In genomic region chr8:120357504-120357903, GRCm38 (mm10) we compare ENCODE assay signal across 18 mouse cellular contexts.
"Had no signal": no experiment of that assay in that cellular context is flagged by ENCODE, and none has a peak within 500 bp of the region (broad histone marks: within the 10 kb centered on the region; RNA-seq: fewer than 3 reads in every experiment).

No protein-coding gene starts in this region.

- H3K9ac ChIP-seq: kidney, embryonic 15.5 days; liver, embryonic 13.5 days had no signal

- H3K4me3 ChIP-seq: kidney, embryonic 15.5 days; left cerebral cortex, adult 2 months; liver, embryonic 13.5 days had no signal

- H3K4me2 ChIP-seq: kidney, embryonic 15.5 days; liver, embryonic 13.5 days; midbrain, embryonic 11.5 days had no signal

- H3K36me3 ChIP-seq: kidney, embryonic 15.5 days; liver, embryonic 13.5 days had no signal

- DNase-seq: kidney, adult 11 months; kidney, adult 8-10 months; kidney, postnatal 10 days; kidney, postnatal 36 days; layer of hippocampus, postnatal 36 days; liver, embryonic 13.5 days; lung, adult 2 months; lung, postnatal 14 days; lung, postnatal 4 days; retina, postnatal 1 day; right cerebral cortex, postnatal 25 days; thymus, adult 2 months; thymus, postnatal 14 days; thymus, postnatal 4 days had no signal

- H3K9me3 ChIP-seq: kidney, embryonic 15.5 days; liver, embryonic 13.5 days had no signal

- H3K27ac ChIP-seq: kidney, embryonic 15.5 days; left cerebral cortex, adult 2 months; liver, embryonic 13.5 days; stomach, postnatal 0 days had no signal
